Mouse (Mus musculus): ENCODE measurements around the gene Atp9a.

Gene Atp9a

DNA sequence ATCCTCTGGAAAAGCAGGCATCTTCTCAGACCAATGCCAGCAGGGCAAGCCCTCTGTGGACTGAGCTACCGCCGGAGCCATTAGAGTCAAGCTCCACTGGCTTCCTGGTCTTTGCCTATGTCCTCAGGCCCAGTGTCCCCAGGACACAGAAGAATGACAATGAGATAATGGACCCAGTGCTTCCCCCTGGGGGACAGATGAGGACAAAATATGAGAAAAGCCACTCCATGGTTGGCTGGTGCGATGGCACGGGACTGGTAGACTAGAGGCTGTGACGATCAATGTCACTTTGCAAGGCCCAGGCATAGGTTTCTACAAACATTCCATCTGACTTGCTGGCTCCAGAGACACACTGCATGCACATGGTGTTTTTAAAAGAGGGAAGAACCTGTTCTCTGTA is 149.2 kb downstream of the Atp9a start:
- DNase-seq: no peak

DNA sequence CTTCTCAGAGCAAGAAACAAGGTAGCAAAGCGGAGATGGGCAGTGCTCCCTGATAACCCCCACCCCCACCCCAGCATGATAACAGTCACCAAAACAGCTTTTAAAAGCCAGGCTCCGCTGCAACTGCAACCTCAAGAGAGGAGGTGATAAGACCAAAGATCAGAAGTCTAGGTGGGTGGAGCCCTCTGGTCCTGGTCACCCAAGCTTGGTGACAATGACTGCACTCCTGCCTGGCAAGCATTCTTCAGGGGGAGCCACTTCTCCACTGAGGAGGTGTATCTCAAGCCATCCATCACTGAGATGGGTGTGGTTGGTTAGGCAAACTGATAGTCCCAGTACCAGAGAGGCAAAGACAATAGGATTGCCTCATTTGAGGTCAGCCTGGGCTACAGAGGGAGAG is 151.1 kb downstream of the Atp9a start:
- no peak for DNase-seq

DNA sequence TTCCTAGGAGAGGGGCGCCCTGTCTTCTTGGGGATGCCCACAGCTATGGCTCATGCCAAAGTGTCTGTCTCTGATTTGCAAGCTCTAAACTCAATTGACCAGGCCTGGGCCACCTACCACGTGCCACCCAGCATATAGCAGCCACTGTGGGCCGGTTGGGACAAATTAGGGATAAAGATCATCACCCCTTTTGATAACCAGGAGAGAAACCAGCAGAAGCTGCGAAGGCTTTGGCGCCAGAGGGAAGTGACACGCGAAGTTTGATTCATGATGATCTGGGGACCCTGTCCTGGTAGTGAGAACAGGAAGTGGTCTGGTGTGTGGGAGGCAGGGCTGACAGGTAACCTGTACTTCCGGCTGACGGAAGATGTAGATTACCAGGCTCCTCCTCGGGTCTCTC is 151.7 kb downstream of the Atp9a start:
- DNase-seq: no peak

- no peak for DNase-seq
These were observed 152.0 kb downstream of the Atp9a start for GRCm38 (mm10) chr2:168590168-168590551.

- DNase-seq: no peak
These were observed 152.6 kb downstream of the Atp9a start for GRCm38 (mm10) chr2:168589368-168590167.

DNA sequence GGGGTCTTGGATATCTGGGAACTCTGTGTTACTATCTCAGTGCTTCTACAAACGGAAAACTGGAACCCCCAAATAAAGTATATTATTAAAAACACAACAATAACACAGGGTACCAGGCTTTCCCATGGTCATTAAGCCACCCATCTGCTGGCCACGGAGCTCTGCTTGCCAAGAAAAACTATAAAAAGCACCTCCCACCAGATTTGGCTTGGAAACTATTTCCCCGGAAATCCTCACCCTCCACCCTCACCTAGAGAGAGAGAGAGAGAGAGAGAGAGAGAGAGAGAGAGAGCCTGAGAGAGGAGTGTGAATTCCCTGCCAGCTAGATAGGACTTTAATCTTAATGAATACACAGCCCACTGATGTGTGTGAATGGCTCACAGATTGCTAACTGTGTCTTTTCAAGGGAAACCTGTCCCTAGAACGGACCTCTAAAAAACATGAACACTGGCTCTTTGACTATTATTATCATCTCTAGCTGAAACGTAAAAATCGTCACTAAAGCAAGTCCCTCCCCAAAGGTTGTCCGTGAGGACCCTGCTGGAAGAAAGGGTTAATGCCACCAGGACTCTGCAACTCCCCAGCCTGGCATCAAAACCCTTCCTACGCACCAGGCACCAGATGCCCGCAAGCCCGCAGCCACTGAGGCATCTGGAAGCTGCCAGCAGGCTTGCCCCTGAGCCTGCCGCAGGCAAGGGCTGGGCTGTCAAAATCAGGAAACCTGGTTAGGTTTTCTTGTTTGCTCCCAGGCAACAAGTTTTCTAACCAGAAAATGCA is 153.4 kb downstream of the Atp9a start:
- DNase-seq: no peak

- no peak for DNase-seq
These were observed 155.1 kb downstream of the Atp9a start for GRCm38 (mm10) chr2:168587159-168587558.

GRCm38 (mm10) chr2:168586512-168586911 is 155.7 kb downstream of the Atp9a start:
- no peak for DNase-seq

GRCm38 (mm10) chr2:168584857-168585256 is 157.4 kb downstream of the Atp9a start:
- peak; percentile 87 for DNase-seq

All from cerebellum, adult 8-10 months (tissue).